Mouse (Mus musculus) natural killer cell, adult 2 months (primary cell): Measurements from ENCODE around the gene Actc1.

Experiments
- DNase-seq, 2 experiments: peaks; one replicate each; pipeline ENCODE4 v3.0.0; 2022; ENCODE audit warnings: low spot score in 2 of 2

Gene Actc1

GRCm38 (mm10) chr2:114050150-114050549 lies 3.2 kb downstream of the Actc1 start:
- no peak for DNase-seq

- DNase-seq: no peak
Measured at GRCm38 (mm10) chr2:114049372-114049771, 4.0 kb downstream of the Actc1 start.

- no peak for DNase-seq
Measured at GRCm38 (mm10) chr2:114047960-114048611, 5.3 kb downstream of the Actc1 start.

- DNase-seq: no peak
Measured at GRCm38 (mm10) chr2:114046151-114046664, 7.1 kb downstream of the Actc1 start.

- DNase-seq: no peak
Measured at GRCm38 (mm10) chr2:114037926-114038325, 15.4 kb downstream of the Actc1 start.

- no peak for DNase-seq
Measured at GRCm38 (mm10) chr2:114032259-114032658, 21.1 kb downstream of the Actc1 start.

- DNase-seq: no peak
Measured at GRCm38 (mm10) chr2:114023383-114023782, 30.0 kb downstream of the Actc1 start.

GRCm38 (mm10) chr2:114020210-114020563 lies 33.2 kb downstream of the Actc1 start:
- DNase-seq: no peak

GRCm38 (mm10) chr2:114019474-114020209 lies 33.7 kb downstream of the Actc1 start:
- DNase-seq: no peak

GRCm38 (mm10) chr2:114018136-114018535 lies 35.2 kb downstream of the Actc1 start:
- no peak for DNase-seq

GRCm38 (mm10) chr2:114014839-114015238 lies 38.5 kb downstream of the Actc1 start:
- no peak for DNase-seq

GRCm38 (mm10) chr2:114013846-114014245 lies 39.5 kb downstream of the Actc1 start:
- DNase-seq: no peak

GRCm38 (mm10) chr2:114013295-114013771 lies 40.0 kb downstream of the Actc1 start, which contains the start of gene Gjd2:
Gjd2 (minus strand) TSS chr2:114013619.
- no peak for DNase-seq

- no peak for DNase-seq
Measured at GRCm38 (mm10) chr2:114012749-114013211, 40.6 kb downstream of the Actc1 start.

GRCm38 (mm10) chr2:114011838-114012237 lies 41.5 kb downstream of the Actc1 start:
- DNase-seq: no peak

- no peak for DNase-seq
Measured at GRCm38 (mm10) chr2:114008321-114008720, 45.0 kb downstream of the Actc1 start.

GRCm38 (mm10) chr2:113997484-113997883 lies 55.9 kb downstream of the Actc1 start:
- DNase-seq: no peak
